Mouse (Mus musculus) liver, embryonic 14.5 days (tissue): Measurements from ENCODE around the gene Cyb561a3.

ENCODE experiments used
- CTCF ChIP-seq: IDR thresholded peaks from 2 replicates; pipeline ENCODE4 v1.5.1; 2016; ENCODE audit warnings: antibody characterized with exemption, low read depth, control low read depth
- EP300 ChIP-seq: IDR thresholded peaks from 2 replicates; pipeline ENCODE4 v1.6.1; 2016; ENCODE audit warnings: antibody characterized with exemption, low read depth

- TF ChIP-seq CTCF (no peak), EP300 (no peak)
Measured at GRCm38 (mm10) chr19:10581984-10582383, 5.0 kb downstream of the Cyb561a3 start.
